Comparison of ENCODE assay signal across 10 mouse cellular contexts in genomic region chr11:117964294-117964693, GRCm38 (mm10). TPM values are rescaled to one million over a fixed set of nuclear protein-coding genes. Genes with fewer than 3 reads are reported as not detected.
DNase-seq lines count a peak whose midpoint lies in the region; ATAC-seq lines count a peak whose summit lies in the region.
"Had no signal": no experiment of that assay in that cellular context is flagged by ENCODE, and none has a peak within 500 bp of the region (broad histone marks: within the 10 kb centered on the region; RNA-seq: fewer than 3 reads in every experiment).

No protein-coding gene starts in this region.

- H3K36me3 ChIP-seq in limb, embryonic 13.5 days: peaks cover 14% of the 10 kb centered on the region

- ATAC-seq in limb, embryonic 13.5 days (ENCODE audit: low FRiP score, low read depth): no peak

- H3K9ac ChIP-seq in limb, embryonic 13.5 days: no peak overlapping the region

- no peaks in the 10 kb centered on the region for H3K9me3 ChIP-seq in limb, embryonic 13.5 days

- peaks cover 17% of the 10 kb centered on the region for H3K27me3 ChIP-seq in limb, embryonic 13.5 days

- peak overlapping the region; percentile 36; the same call in 1 of the 2 replicates for H3K4me3 ChIP-seq in limb, embryonic 13.5 days

- H3K4me2 ChIP-seq in limb, embryonic 13.5 days (replicated peaks): peak overlapping the region; percentile 81

- H3K27ac ChIP-seq in limb, embryonic 13.5 days: peak overlapping the region; percentile 96

- peaks cover 66% of the 10 kb centered on the region for H3K4me1 ChIP-seq in limb, embryonic 13.5 days

- WGBS in limb, embryonic 13.5 days: 23% methylated on average over 1 of the region's 1 CpGs

- DNase-seq in heart, adult 11 months: peak; percentile 92
- no peak for DNase-seq in heart, adult 8-10 months (ENCODE audit: low spot score)
- peak; percentile 19 for DNase-seq in thymus, postnatal 4 days
- no peak for DNase-seq in thymus, postnatal 14 days
- DNase-seq in spleen, postnatal 14 days (ENCODE audit: low spot score in 2 of 2): no peak
- DNase-seq in thymus, postnatal 10 days (ENCODE audit: low spot score in 2 of 2): no peak
- no peak for DNase-seq in frontal cortex, postnatal 10 days (ENCODE audit: low spot score in 2 of 2)
- DNase-seq: cerebellum, adult 8-10 months; thymus, adult 2 months had no signal

RNA-seq across cellular contexts. Expression of gene Socs3, which starts 5.6 kb away (rescaled TPM):
- 1 to 10 TPM; 3.8 to 6.2 (median 4.7) TPM for total RNA-seq in heart, adult 8-10 months (2022)
- polyA plus RNA-seq in limb, embryonic 13.5 days (2015; fragmentation: Nextera tagmentation; extraction: Ambion mirVana): 15.6 and 15.8 TPM in 2 replicates

RNA-seq across cellular contexts. Expression of gene Pgs1, which starts 21.8 kb away (rescaled TPM):
- 10 to 100 TPM; 16.4 to 20.6 (median 19.2) TPM for total RNA-seq in heart, adult 8-10 months (2022)
- polyA plus RNA-seq in limb, embryonic 13.5 days (2015; fragmentation: Nextera tagmentation; extraction: Ambion mirVana): 34.4 and 35.7 TPM in 2 replicates

Comparison
In these comparisons a context has a peak if more than half of its experiments do, and no peak if none do; other contexts are left out.
1. DNase-seq: peak in heart, adult 11 months (single experiment) and thymus, postnatal 4 days (single experiment); none in heart, adult 8-10 months (single experiment), thymus, postnatal 14 days (single experiment), spleen, postnatal 14 days (0 of 2), thymus, postnatal 10 days (0 of 2) and frontal cortex, postnatal 10 days (0 of 2).